Mouse (Mus musculus) ovary, adult 2 months (tissue): ENCODE data around the gene Cdh6. TPM values are rescaled to one million over a fixed set of nuclear protein-coding genes. Genes with fewer than 3 reads are reported as not detected.

ENCODE experiments used
- polyA plus RNA-seq: library from polyadenylated mRNA; depleted of rRNA; stranded (reverse); fragments of >200 nt; gene quantifications from 2 replicates; pipeline ENCODE4 v1.2.3, GENCODE M21; 2012; rRNA removed

Cdh6 gene
- 0.23 and 0.24 TPM in 2 replicates for polyA plus RNA-seq

GRCm38 (mm10) chr15:13173071-13173778 lies at the start of gene Cdh6:
Gene Cdh6 (minus strand): TSS chr15:13173675.

